Mouse (Mus musculus) ES-Bruce4 (cell line): ENCODE measurements around the gene N4bp2l1.

ENCODE experiments used
- EP300 ChIP-seq: IDR thresholded peaks from 2 replicates; pipeline ENCODE4 v1.6.1; 2011; ENCODE audit warnings: low read depth, low read length; ENCODE audit not compliant: insufficient read depth
- POLR2A ChIP-seq: IDR thresholded peaks from one replicate; pipeline ENCODE4 v1.8.1; 2011; ENCODE audit warnings: low read length; ENCODE audit not compliant: insufficient read depth

DNA sequence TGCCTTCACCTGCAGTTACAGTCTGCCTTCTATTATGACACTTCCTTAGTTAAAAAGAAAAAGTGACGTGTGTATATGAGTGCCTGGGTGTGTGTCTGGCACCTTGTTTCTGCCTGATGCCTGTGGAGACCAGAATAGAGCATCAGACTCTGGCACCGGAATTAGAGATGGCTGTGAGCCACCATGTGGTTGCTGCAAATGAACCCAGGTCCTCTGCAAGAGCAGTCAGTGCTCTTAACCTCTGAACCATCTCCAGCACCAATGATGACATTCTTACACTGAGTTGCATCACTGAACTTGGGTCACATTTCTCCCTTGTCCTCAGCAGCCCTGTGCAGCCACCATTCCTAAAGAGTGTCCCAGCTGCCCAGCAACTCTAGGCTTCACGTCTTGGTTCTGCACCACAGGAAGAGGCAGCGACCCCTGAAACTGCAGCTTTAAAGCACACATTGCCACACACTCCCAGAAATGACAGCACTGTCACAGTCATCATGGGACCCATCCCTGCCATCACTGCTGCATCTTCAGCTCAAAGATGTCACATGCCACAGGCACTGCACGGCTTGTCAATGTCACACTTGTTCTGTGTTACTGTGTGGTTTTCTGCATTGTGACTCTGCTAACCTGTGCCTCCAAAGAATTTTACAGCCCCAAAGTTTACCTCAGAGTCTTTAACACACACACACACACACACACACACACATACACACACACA, 13.2 kb downstream of the N4bp2l1 start:
- TF ChIP-seq EP300 (no peak), POLR2A (no peak)
